Mouse (Mus musculus) midbrain, embryonic 11.5 days (tissue): ENCODE results near the gene Tmem204. TPM values are rescaled to one million over a fixed set of nuclear protein-coding genes. Genes with fewer than 3 reads are reported as not detected.
"Not testable (repeated sequence)": the region's sequence is repeated elsewhere in the genome, so short reads cannot be mapped to it uniquely, and the experiment has no call there.

Experiments
- ATAC-seq: fragments of 200-750 bp; cut with Nextera tagmentation; 2 replicates; pipeline ENCODE4 v1.8.0; 2017; ENCODE audit warnings: moderate TSS enrichment, moderate library complexity; ENCODE audit not compliant: low FRiP score
- DNase-seq: peaks from one replicate; pipeline ENCODE4 v3.0.0; 2015; ENCODE audit warnings: low spot score; ENCODE audit errors: missing footprints
- H3K27ac ChIP-seq: fragments of 300-500 bp; sonication (generic); 2 replicates; pipeline ENCODE4 v1.5.1; 2014; ENCODE audit warnings: low read depth, low read length
- H3K27me3 ChIP-seq: fragments of 300-500 bp; sonication (generic); 2 replicates; pipeline ENCODE4 v1.6.1; 2014; ENCODE audit warnings: mild to moderate bottlenecking, low read length, moderate library complexity, mixed read lengths; ENCODE audit not compliant: control insufficient read depth, insufficient read depth
- H3K36me3 ChIP-seq: fragments of 300-500 bp; sonication (generic); 2 replicates; pipeline ENCODE4 v1.6.1; 2014; ENCODE audit warnings: mild to moderate bottlenecking, low read length, moderate library complexity, mixed read lengths; ENCODE audit not compliant: control insufficient read depth, insufficient read depth
- H3K4me1 ChIP-seq: fragments of 300-500 bp; sonication (generic); 2 replicates; pipeline ENCODE4 v1.6.1; 2014; ENCODE audit warnings: low read length; ENCODE audit not compliant: control insufficient read depth, insufficient read depth
- H3K4me2 ChIP-seq: fragments of 300-500 bp; sonication (generic); 2 replicates; pipeline ENCODE4 v1.6.1; 2014; ENCODE audit warnings: mild to moderate bottlenecking, moderate library complexity
- H3K4me3 ChIP-seq: fragments of 300-500 bp; sonication (generic); 2 replicates; pipeline ENCODE4 v1.5.1; 2014; ENCODE audit warnings: low read depth, low read length
- H3K9ac ChIP-seq: fragments of 300-500 bp; sonication (generic); 2 replicates; pipeline ENCODE4 v1.6.1; 2014; ENCODE audit warnings: low read length
- H3K9me3 ChIP-seq: fragments of 300-500 bp; sonication (generic); 2 replicates; pipeline ENCODE4 v1.6.1; 2016; ENCODE audit warnings: low read length; ENCODE audit not compliant: control insufficient read depth
- WGBS: fragments of 180-500 bp; shearing (Covaris S2); extraction: QIAGEN DNeasy Blood & Tissue Kit; methylation state at CpG from one replicate; pipeline ENCODE4 v1.1.7; 2014; 5-methylcytosine and 5-hydroxymethylcytosine counted together
- polyA plus RNA-seq: library from polyadenylated mRNA; unstranded; fragments of >200 nt; fragmentation: Nextera tagmentation; extraction: Ambion mirVana; gene quantifications from 2 replicates; pipeline ENCODE4 v1.2.1, GENCODE M21; 2014

Gene Tmem204
- polyA plus RNA-seq = 9.5 and 10.4 TPM in 2 replicates

GRCm38 (mm10) chr17:25083444-25083931, at the start of gene Tmem204:
Tmem204 (minus strand) TSS chr17:25083591.
- Histone ChIP-seq H3K36me3 (no peaks in the 10 kb centered on the region), H3K9ac (no peak within 1 kb of the TSS), H3K4me2 (no peak within 1 kb of the TSS), H3K9me3 (no peaks in the 10 kb centered on the region), H3K4me1 (no peaks in the 10 kb centered on the region), H3K27me3 (no peaks in the 10 kb centered on the region), H3K27ac (no peak within 1 kb of the TSS), H3K4me3 (no peak within 1 kb of the TSS)
- no peak for ATAC-seq
- peak; percentile 85 for DNase-seq
- WGBS = 68% methylated on average over 7 of the region's 7 CpGs

- no peaks in the 10 kb centered on the region for H3K36me3 ChIP-seq
- 96% methylated on average over 1 of the region's 1 CpGs for WGBS
- H3K4me3 ChIP-seq = no peak overlapping the region
- H3K9ac ChIP-seq = no peak overlapping the region
- DNase-seq (peak; percentile 73), ATAC-seq (no peak)
- H3K9me3 ChIP-seq = no peaks in the 10 kb centered on the region
- no peaks in the 10 kb centered on the region for H3K27me3 ChIP-seq
- no peak overlapping the region for H3K27ac ChIP-seq
- peaks cover 8% of the 10 kb centered on the region for H3K4me1 ChIP-seq
- no peak overlapping the region for H3K4me2 ChIP-seq
Observed at GRCm38 (mm10) chr17:25130060-25130459, 46.7 kb upstream of the Tmem204 start.

- H3K27me3 ChIP-seq = no peaks in the 10 kb centered on the region
- H3K4me3 ChIP-seq = no peak overlapping the region
- H3K9ac ChIP-seq = no peak overlapping the region
- 84% methylated on average over 9 of the region's 9 CpGs for WGBS
- H3K4me2 ChIP-seq = no peak overlapping the region
- no peak overlapping the region for H3K27ac ChIP-seq
- H3K4me1 ChIP-seq = no peaks in the 10 kb centered on the region
- ATAC-seq (no peak), DNase-seq (peak; percentile 53)
- no peaks in the 10 kb centered on the region for H3K36me3 ChIP-seq
- H3K9me3 ChIP-seq = no peaks in the 10 kb centered on the region
Observed at GRCm38 (mm10) chr17:25127681-25128080, 44.3 kb upstream of the Tmem204 start.

GRCm38 (mm10) chr17:25127079-25127478, 43.7 kb upstream of the Tmem204 start:
- 61% methylated on average over 8 of the region's 8 CpGs for WGBS
- peak; percentile 10 for DNase-seq
- H3K4me3 ChIP-seq = no peak overlapping the region

GRCm38 (mm10) chr17:25125442-25126060, 42.2 kb upstream of the Tmem204 start:
- peak; percentile 17 for DNase-seq
- not testable (repeated sequence) for ATAC-seq, H3K9me3 ChIP-seq, H3K27ac ChIP-seq, H3K4me2 ChIP-seq, H3K9ac ChIP-seq, H3K27me3 ChIP-seq, H3K36me3 ChIP-seq, H3K4me3 ChIP-seq, H3K4me1 ChIP-seq
- 70% methylated on average over 3 of the region's 3 CpGs for WGBS

More at GRCm38 (mm10) chr17:25127079-25127478, 43.7 kb upstream of the Tmem204 start:
- ATAC-seq = no peak
- H3K36me3 ChIP-seq = no peaks in the 10 kb centered on the region
- no peaks in the 10 kb centered on the region for H3K4me1 ChIP-seq
- H3K27ac ChIP-seq = no peak overlapping the region
- no peaks in the 10 kb centered on the region for H3K27me3 ChIP-seq
- H3K9ac ChIP-seq = no peak overlapping the region
- H3K9me3 ChIP-seq = no peaks in the 10 kb centered on the region
- H3K4me2 ChIP-seq = no peak overlapping the region

GRCm38 (mm10) chr17:25123979-25124378, 40.6 kb upstream of the Tmem204 start:
- no peaks in the 10 kb centered on the region for H3K27me3 ChIP-seq
- no peak overlapping the region for H3K9ac ChIP-seq
- WGBS = 40% methylated on average over 7 of the region's 7 CpGs
- H3K4me3 ChIP-seq = no peak overlapping the region
- H3K9me3 ChIP-seq = no peaks in the 10 kb centered on the region
- DNase-seq (peak; percentile 81), ATAC-seq (no peak)
- no peak overlapping the region for H3K4me2 ChIP-seq
- no peaks in the 10 kb centered on the region for H3K36me3 ChIP-seq
- H3K27ac ChIP-seq = no peak overlapping the region
- no peaks in the 10 kb centered on the region for H3K4me1 ChIP-seq

GRCm38 (mm10) chr17:25120406-25120805, 37.0 kb upstream of the Tmem204 start, which contains the start of gene Ptx4:
Ptx4 (plus strand) TSS chr17:25120760.
- DNase-seq (peak; percentile 76), ATAC-seq (no peak)
- H3K36me3 ChIP-seq = no peaks in the 10 kb centered on the region
- no peak within 1 kb of the TSS for H3K4me3 ChIP-seq
- WGBS = 48% methylated on average over 3 of the region's 3 CpGs
- H3K4me2 ChIP-seq = no peak within 1 kb of the TSS
- H3K27ac ChIP-seq = no peak within 1 kb of the TSS
- no peak within 1 kb of the TSS for H3K9ac ChIP-seq
- H3K9me3 ChIP-seq = no peaks in the 10 kb centered on the region
- no peaks in the 10 kb centered on the region for H3K27me3 ChIP-seq
- H3K4me1 ChIP-seq = peaks cover 3% of the 10 kb centered on the region; the same call in 1 of the 2 replicates

GRCm38 (mm10) chr17:25117263-25117662, 33.9 kb upstream of the Tmem204 start:
- 31% methylated on average over 4 of the region's 4 CpGs for WGBS
- Histone ChIP-seq H3K9me3 (no peaks in the 10 kb centered on the region), H3K4me2 (no peak overlapping the region), H3K4me1 (peaks cover 10% of the 10 kb centered on the region), H3K27me3 (no peaks in the 10 kb centered on the region), H3K36me3 (no peaks in the 10 kb centered on the region), H3K27ac (no peak overlapping the region), H3K4me3 (no peak overlapping the region), H3K9ac (no peak overlapping the region)
- ATAC-seq = no peak
- DNase-seq = no peak

- H3K27ac ChIP-seq = peak within 1 kb of the TSS; percentile 84
- peak within 1 kb of the TSS; percentile 87 for H3K4me2 ChIP-seq
- DNase-seq (peak; percentile 99), ATAC-seq (peak; percentile 96)
- no peaks in the 10 kb centered on the region for H3K27me3 ChIP-seq
- peak within 1 kb of the TSS; percentile 86 for H3K9ac ChIP-seq
- 7% methylated on average over 40 of the region's 40 CpGs for WGBS
- H3K9me3 ChIP-seq = no peaks in the 10 kb centered on the region
- H3K4me3 ChIP-seq = peak within 1 kb of the TSS; percentile 48
- no peaks in the 10 kb centered on the region for H3K36me3 ChIP-seq
- peaks cover 10% of the 10 kb centered on the region for H3K4me1 ChIP-seq
Observed at GRCm38 (mm10) chr17:25115664-25116432, 32.5 kb upstream of the Tmem204 start, which contains the start of gene Telo2. Telo2 (minus strand) TSS chr17:25115967.
